Mouse (Mus musculus) gastrocnemius, postnatal 4 days (tissue): ENCODE measurements around the gene Gpsm2. TPM values are rescaled to one million over a fixed set of nuclear protein-coding genes. Genes with fewer than 3 reads are reported as not detected.
"Not testable (repeated sequence)": the region's sequence is repeated elsewhere in the genome, so short reads cannot be mapped to it uniquely, and the experiment has no call there.

Source experiments
- DNase-seq, 2 experiments: peaks; one replicate each; pipeline ENCODE4 v3.0.0; 2021 to 2022; ENCODE audit warnings: low spot score in 2 of 2, mixed read lengths in 2 of 2
- total RNA-seq, 2 experiments: library from RNA; stranded (reverse); gene quantifications; 2 replicates each; pipeline ENCODE4 v1.2.3; 2021

Gene Gpsm2
- total RNA-seq, 2 experiments from 2014 or later, result 32.0 to 37.6 TPM

- DNase-seq, result no peak
Measured at GRCm38 (mm10) chr3:108727776-108728175, 5.7 kb upstream of the Gpsm2 start.

GRCm38 (mm10) chr3:108727344-108727743 is 5.2 kb upstream of the Gpsm2 start:
- no peak for DNase-seq

- DNase-seq, result no peak
Measured at GRCm38 (mm10) chr3:108726413-108726812, 4.3 kb upstream of the Gpsm2 start.

DNA sequence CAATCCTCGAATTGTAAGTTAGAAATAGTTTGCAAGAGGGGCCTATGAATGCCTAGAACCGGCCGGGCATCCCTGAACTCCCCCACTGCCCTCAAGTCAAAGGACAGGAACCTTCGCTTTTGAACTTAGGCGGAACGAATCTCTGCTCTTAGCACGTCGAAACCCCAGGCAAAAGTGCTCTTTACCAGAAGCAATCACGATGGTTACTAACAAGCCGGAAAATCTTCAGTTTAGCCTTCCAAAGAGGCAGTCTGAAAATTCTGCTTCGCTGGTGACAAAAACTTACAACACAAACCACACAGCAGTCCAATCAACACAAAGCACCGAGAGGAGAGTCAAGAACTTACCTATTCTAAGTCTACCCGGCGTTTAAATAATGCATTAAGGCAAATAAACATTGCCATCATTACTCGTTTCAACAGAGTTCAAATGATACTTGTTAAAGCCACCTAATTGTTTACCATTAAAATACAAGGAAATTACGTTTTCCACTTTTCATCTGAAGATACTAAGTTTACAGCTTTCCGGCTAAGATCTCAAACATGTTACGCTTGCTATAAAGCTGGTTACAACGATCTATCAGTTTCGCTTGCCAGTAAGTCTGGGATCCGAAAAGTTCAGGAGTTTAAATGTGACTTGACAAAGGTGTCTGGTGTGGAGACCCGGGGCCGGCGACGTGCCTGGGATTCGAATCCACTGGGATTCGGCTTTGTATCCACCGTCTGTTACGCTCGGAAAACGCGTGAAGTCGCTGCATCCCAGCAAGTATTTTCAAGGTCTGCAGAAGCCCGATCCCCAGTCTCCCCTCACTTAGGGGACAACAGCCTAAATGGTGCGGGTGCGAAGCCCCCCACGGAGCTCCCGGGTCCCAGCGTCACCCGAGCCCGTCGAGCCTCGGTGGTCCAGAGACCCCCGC is 775 bp downstream of the Gpsm2 start:
- peak; percentile 35 to 67 for DNase-seq

GRCm38 (mm10) chr3:108719761-108720160 is 2.3 kb downstream of the Gpsm2 start:
- DNase-seq, result no peak

GRCm38 (mm10) chr3:108719357-108719756 is 2.8 kb downstream of the Gpsm2 start:
- no peak for DNase-seq

DNA sequence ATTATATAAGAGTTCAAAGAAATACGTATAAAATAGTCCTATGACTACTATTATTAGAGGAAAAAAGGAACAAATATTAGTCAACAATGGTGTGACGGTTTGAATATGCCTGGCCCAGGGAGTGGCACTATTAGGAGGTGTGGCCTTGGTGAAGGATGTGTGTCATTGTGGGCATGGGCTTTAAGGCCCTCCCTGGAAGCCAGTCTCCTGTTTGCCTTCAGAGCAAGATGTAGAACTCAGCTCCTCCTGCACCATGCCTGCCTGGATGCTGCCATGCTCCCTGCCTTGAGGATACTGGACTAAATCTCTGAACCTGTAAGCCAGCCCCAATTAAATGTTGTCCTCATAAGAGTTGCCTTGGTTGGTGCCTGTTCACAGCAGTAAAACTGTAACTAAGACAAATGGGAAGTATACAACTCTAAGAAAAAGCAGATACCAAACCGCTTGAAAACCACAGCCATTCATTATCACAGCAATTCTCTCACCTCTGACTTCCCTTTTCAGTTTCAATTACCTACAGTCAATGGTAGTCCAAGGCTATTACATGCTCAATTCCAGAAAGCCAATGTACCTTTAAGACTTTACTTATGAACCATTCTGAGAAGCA is 4.1 kb downstream of the Gpsm2 start:
- no peak for DNase-seq

DNA sequence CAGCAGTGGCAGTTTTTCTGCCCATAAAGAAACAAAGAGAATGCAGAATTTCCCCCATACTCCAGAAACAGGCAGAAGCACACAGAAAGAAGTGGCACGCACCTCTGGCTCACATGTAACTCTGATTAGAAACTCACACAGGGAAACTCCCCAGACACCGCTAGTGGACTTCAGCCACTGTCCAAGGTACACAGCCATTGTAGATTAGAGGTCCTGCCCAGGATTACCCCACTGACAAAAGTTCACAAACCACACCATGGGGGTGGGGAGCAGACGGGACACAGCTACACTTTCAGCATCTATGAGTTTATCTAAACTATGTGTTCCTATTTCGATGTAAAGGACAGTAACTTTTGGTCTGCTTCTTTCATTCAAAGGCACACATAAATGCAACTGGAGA is 7.3 kb downstream of the Gpsm2 start:
- no peak for DNase-seq

DNA sequence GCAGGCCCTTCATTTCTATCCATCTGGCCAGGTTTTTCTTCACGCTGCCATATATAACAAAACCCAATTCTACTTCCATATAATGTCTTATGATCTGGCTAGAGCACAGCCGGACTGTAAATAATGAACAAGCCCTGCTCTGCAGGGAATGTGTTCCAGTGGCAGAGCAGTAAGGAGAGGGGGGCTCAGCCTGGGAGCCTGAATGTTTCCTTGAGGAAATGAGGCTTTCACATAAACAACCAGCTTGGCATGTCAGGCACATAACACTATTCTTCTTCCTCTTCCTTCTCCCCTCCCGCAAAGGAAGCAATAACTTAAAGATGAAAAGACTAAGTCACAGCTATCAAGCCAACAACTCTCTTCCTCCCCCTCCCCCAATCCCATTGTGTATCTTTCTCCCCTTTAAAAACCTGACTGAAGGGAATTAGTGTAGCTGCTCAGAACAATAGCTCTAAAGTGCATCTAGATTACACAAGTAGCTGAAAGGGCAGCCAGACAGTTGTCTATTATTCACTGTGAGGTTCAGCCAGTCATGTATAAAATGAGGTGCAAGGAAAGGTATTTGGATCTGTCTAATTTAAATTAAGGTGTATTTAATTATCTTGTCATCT is 8.9 kb downstream of the Gpsm2 start:
- no peak for DNase-seq

DNA sequence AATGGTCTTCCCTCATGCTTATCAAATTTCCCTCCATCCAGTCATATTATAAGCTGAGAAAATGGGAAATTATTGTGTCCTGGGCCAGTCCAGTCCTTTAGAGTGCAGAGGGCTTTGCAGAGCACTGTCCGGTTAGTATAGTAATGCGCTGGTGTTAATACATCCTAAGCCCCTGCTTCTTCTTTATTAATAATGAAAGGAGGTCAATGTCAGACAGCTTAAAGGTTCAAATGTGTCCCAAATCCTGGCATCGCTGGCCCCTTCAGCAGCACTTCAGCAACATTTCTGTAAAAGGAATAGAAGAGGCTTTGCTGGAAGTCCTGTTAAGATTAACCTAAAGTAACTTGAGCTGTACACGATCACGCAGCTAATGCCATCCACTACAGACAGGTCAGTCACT is 10.8 kb downstream of the Gpsm2 start:
- DNase-seq, result no peak

DNA sequence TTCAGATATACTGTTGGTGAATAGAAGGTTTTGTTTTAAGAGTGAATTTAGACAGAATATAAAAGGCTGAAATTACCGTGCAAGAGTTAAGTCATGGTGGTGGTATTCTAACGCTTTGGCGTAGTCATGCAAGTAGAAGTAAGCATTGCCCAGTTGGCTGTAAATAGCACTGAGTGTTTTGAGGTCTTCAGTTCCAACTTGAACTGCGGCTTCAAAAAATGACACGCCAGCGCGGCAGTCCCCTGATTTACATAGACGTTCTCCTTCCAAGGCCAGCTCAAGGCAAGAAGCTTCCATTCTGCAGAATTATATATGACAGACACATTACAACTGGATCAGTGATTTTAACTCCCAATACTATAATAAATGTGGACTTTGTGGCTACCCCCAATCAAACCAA is 19.3 kb downstream of the Gpsm2 start:
- DNase-seq, result no peak

GRCm38 (mm10) chr3:108701256-108701655 is 20.9 kb downstream of the Gpsm2 start:
- DNase-seq, result no peak

- no peak for DNase-seq
Measured at GRCm38 (mm10) chr3:108699786-108700185, 22.3 kb downstream of the Gpsm2 start.

DNA sequence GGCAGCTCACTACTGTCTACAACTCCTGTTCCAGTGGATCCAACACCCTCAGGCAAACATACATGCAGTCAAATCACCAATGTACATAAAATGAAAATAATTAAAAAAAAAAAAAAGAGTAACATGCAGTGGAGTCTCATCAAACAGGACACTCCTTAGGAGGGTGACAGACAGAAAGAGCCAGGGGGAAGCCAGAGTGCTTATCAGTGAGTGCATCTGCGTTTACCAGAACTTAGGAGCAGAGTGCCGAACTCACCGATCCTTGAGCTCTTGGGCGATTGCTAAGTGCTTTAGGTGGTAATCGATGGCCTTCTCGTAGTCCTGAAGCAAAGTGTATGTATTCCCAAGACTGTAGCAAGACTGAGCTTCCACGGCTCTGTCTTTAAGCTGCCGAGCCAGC is 23.4 kb downstream of the Gpsm2 start:
- DNase-seq, result no peak

DNA sequence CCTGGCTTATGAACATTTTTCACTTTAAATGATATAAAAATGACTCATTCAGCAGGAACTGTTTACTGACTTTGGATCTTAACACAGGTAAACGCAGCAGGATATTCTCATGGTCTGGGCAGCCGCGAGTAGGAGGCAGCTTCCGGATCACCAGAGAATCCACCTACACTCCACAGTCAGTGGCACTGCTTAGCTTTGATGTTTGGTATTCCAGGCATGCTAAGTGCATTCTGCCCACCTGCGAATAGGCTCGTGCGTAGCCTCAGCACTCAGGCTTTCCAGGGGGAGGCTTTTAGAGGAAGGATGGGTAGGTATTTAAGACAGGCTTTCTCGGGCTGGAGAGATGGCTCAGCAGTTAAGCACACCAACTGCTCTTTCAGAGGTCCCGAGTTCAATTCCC is 27.8 kb downstream of the Gpsm2 start:
- no peak for DNase-seq

DNA sequence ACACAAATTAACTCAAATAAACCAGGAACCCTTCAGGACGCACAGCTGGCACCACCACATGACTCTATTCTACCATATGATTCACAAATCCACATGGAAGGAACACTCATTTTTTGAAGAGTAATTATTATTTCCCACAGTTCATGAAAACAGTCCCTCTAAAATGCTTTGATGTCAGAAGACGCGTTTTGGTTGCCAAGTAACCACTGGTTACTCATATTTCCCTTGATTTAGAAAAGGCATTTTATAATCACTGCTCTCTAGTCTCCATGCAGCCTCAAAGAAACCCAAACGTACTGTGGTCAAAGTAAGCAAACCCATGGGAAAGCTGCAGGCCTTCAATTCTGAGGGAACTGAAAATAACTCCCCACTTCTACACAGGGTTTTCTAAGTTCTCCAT is 32.1 kb downstream of the Gpsm2 start:
- DNase-seq, result no peak

DNA sequence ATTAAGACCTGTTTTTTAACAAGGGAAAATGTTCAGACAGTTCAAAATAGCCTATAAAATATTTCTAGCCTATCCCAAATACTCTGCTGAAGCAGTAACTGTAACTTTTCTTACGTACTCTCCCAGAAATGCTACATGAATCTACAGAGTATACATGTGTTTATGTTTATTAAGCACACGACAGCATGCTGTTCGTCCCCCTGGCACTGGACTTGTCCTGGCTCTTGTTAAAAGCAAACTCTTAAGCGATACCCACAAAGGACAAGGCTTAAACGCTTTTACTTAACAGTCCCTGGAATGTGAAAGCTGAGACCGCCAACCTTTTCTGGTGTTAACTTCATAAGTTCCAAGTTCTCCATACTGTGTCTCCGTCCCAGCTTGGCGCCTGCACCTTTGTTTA is 32.7 kb downstream of the Gpsm2 start:
- no peak for DNase-seq

DNA sequence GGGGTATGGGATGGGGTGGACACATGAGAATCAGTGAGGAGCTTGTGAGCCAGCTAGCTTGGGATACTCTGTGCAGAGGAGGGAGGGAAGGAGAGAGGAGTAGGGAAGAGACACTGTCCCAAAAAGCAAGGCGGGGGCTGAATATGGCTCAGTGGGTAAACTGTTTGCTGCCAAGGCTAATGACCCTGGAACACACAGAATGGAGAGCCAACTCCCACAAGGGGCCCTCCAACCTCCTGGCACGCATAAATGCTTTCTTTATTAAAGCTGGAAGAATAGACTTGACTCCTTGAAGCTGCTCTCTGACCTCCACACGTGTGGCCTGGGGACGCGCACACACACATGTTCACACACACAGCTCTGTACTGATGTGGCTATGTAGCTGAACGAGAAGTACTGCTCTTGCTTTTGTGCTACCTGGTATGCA is 33.1 kb downstream of the Gpsm2 start:
- peak in 1 of 2 experiments; percentile 19 for DNase-seq

GRCm38 (mm10) chr3:108685701-108686100 is 36.4 kb downstream of the Gpsm2 start:
- DNase-seq, result no peak

- DNase-seq, result not testable (repeated sequence)
Measured at GRCm38 (mm10) chr3:108683597-108683996, 38.5 kb downstream of the Gpsm2 start.

GRCm38 (mm10) chr3:108681004-108681403 is 41.1 kb downstream of the Gpsm2 start:
- no peak for DNase-seq

GRCm38 (mm10) chr3:108676616-108677015 is 45.5 kb downstream of the Gpsm2 start:
- no peak for DNase-seq
